ENCODE assay signal across 7 mouse cellular contexts in the genomic region with DNA sequence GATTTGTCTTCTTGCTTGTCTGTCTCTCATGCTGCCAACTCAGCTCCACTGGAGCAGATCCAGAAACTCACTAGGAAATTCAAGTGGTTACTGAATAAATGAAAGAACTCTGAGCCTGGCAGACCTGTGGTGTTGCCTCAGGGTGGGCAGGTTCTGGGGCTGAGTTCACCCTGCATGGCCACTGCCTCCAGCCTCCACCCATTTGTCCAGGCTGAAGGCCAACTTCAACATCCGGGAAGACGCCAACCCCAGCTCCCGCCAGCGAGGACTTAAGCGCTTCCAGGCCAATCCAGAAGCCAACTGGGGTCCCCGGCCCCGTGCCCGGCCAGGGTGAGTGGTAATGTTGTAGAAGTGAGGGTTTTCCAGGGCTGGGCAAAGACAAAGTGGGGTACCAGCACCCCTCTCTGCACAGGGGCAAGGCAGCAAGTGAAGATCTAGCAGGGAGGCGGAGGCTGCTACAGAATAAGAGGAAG. TPM values are rescaled to one million over a fixed set of nuclear protein-coding genes. Genes with fewer than 3 reads are reported as not detected.
DNase-seq lines count a peak whose midpoint lies in the region; ATAC-seq and TF ChIP-seq lines count a peak whose summit lies in the region.

No protein-coding gene starts in this region.

- H3K4me1 ChIP-seq in midbrain, embryonic 14.5 days (ENCODE audit: control insufficient read depth, insufficient read depth, low read length), result no peaks in the 10 kb centered on the region
- H3K4me1 ChIP-seq in midbrain, embryonic 13.5 days (replicated peaks), result peaks cover 1% of the 10 kb centered on the region
- peaks cover 27% of the 10 kb centered on the region for H3K4me1 ChIP-seq in bone marrow, adult 2 months (ENCODE audit: control insufficient read depth, insufficient read depth, low read length)
- peaks cover 15% of the 10 kb centered on the region for H3K4me1 ChIP-seq in kidney, embryonic 16.5 days (ENCODE audit: insufficient read depth, low read length)
- H3K4me1 ChIP-seq in intestine, postnatal 0 days (replicated peaks; ENCODE audit: control insufficient read depth, insufficient read depth, low read length), result no peaks in the 10 kb centered on the region

- 92% methylated on average over 9 of the region's 9 CpGs for WGBS in midbrain, embryonic 14.5 days
- 95% methylated on average over 9 of the region's 9 CpGs for WGBS in midbrain, embryonic 13.5 days
- 49% methylated on average over 9 of the region's 9 CpGs for WGBS in bone marrow, adult 2 months
- WGBS in kidney, embryonic 16.5 days, result 81% methylated on average over 9 of the region's 9 CpGs
- WGBS in intestine, postnatal 0 days, result 87% methylated on average over 9 of the region's 9 CpGs

- no peak overlapping the region for H3K4me2 ChIP-seq in midbrain, embryonic 14.5 days (ENCODE audit: low read length)
- no peak overlapping the region for H3K4me2 ChIP-seq in midbrain, embryonic 13.5 days (replicated peaks)
- H3K4me2 ChIP-seq in kidney, embryonic 16.5 days (replicated peaks; ENCODE audit: low read depth, low read length), result no peak overlapping the region
- no peak overlapping the region for H3K4me2 ChIP-seq in intestine, postnatal 0 days (replicated peaks; ENCODE audit: low read depth)

- no peak for DNase-seq in midbrain, embryonic 14.5 days
- peak; percentile 54 to 59 for DNase-seq in gastrocnemius, adult 8-10 months (ENCODE audit: low spot score in 2 of 2)
- peak; percentile 89 for DNase-seq in lung, postnatal 25 days (ENCODE audit: low spot score)

- 0 out of 2 replicates have a peak overlapping the region, but pooled peaks have one; percentile 5 for H3K27ac ChIP-seq in midbrain, embryonic 14.5 days (replicated peaks; ENCODE audit: low read depth, low read length)
- no peak overlapping the region for H3K27ac ChIP-seq in midbrain, embryonic 13.5 days
- peak overlapping the region; percentile 73 for H3K27ac ChIP-seq in bone marrow, adult 2 months (ENCODE audit: control insufficient read depth, insufficient read depth, low read depth, low read length, poor library complexity)
- peak overlapping the region; percentile 72 for H3K27ac ChIP-seq in kidney, embryonic 16.5 days (ENCODE audit: low read length)
- H3K27ac ChIP-seq in intestine, postnatal 0 days (ENCODE audit: low read depth, low read length), result no peak overlapping the region

- ATAC-seq in midbrain, embryonic 14.5 days (ENCODE audit: low FRiP score, low TSS enrichment), result no peak
- ATAC-seq in midbrain, embryonic 13.5 days, result no peak
- no peak for ATAC-seq in kidney, embryonic 16.5 days (ENCODE audit: low FRiP score, low TSS enrichment)
- no peak for ATAC-seq in intestine, postnatal 0 days

- peaks cover 49% of the 10 kb centered on the region for H3K36me3 ChIP-seq in midbrain, embryonic 14.5 days (ENCODE audit: control insufficient read depth, insufficient read depth, low read length)
- H3K36me3 ChIP-seq in midbrain, embryonic 13.5 days, result peaks cover 58% of the 10 kb centered on the region
- peaks cover 41% of the 10 kb centered on the region for H3K36me3 ChIP-seq in kidney, embryonic 16.5 days (ENCODE audit: insufficient read depth, low read length)
- H3K36me3 ChIP-seq in intestine, postnatal 0 days (ENCODE audit: control insufficient read depth, insufficient read depth), result peaks cover 39% of the 10 kb centered on the region

- no peak overlapping the region for H3K4me3 ChIP-seq in midbrain, embryonic 14.5 days (replicated peaks; ENCODE audit: low read depth, low read length)
- no peak overlapping the region for H3K4me3 ChIP-seq in midbrain, embryonic 13.5 days (replicated peaks)
- H3K4me3 ChIP-seq in bone marrow, adult 2 months (replicated peaks; ENCODE audit: control insufficient read depth, low read depth, low read length), result no peak overlapping the region
- H3K4me3 ChIP-seq in kidney, embryonic 16.5 days (ENCODE audit: low read length), result no peak overlapping the region
- no peak overlapping the region for H3K4me3 ChIP-seq in intestine, postnatal 0 days (ENCODE audit: low read depth, low read length)

- H3K9me3 ChIP-seq in midbrain, embryonic 14.5 days (ENCODE audit: control insufficient read depth, low read length), result no peaks in the 10 kb centered on the region
- no peaks in the 10 kb centered on the region for H3K9me3 ChIP-seq in midbrain, embryonic 13.5 days
- no peaks in the 10 kb centered on the region for H3K9me3 ChIP-seq in kidney, embryonic 16.5 days (ENCODE audit: low read length)
- no peaks in the 10 kb centered on the region for H3K9me3 ChIP-seq in intestine, postnatal 0 days (ENCODE audit: control insufficient read depth)

- no peak for TF ChIP-seq POLR2A in bone marrow, adult 2 months (IDR thresholded peaks at IDR 0.05; ENCODE audit: borderline replicate concordance, control insufficient read depth, low read depth, low read length)

- H3K27me3 ChIP-seq in midbrain, embryonic 14.5 days (ENCODE audit: control insufficient read depth, insufficient read depth, low read length), result peaks cover 28% of the 10 kb centered on the region
- peaks cover 41% of the 10 kb centered on the region for H3K27me3 ChIP-seq in midbrain, embryonic 13.5 days
- peaks cover 31% of the 10 kb centered on the region for H3K27me3 ChIP-seq in kidney, embryonic 16.5 days (ENCODE audit: insufficient read depth, low read length)
- peaks cover 21% of the 10 kb centered on the region for H3K27me3 ChIP-seq in intestine, postnatal 0 days (replicated peaks; ENCODE audit: control insufficient read depth, insufficient read depth, low read length)

- no peak for TF ChIP-seq CTCF in bone marrow, adult 2 months (IDR thresholded peaks at IDR 0.05; ENCODE audit: control insufficient read depth, insufficient read depth, low read length)
- no peak for TF ChIP-seq CTCF in intestine, postnatal 0 days (IDR thresholded peaks at IDR 0.05; ENCODE audit: low read depth)

- no peak overlapping the region for H3K9ac ChIP-seq in midbrain, embryonic 14.5 days (replicated peaks; ENCODE audit: low read length)
- H3K9ac ChIP-seq in midbrain, embryonic 13.5 days (replicated peaks), result no peak overlapping the region
- no peak overlapping the region for H3K9ac ChIP-seq in kidney, embryonic 16.5 days (replicated peaks; ENCODE audit: low read length)
- H3K9ac ChIP-seq in intestine, postnatal 0 days (ENCODE audit: low read depth, low read length), result no peak overlapping the region

RNA-seq across cellular contexts. Expression of a gene that starts 2.3 kb away (rescaled TPM):
- polyA plus RNA-seq in midbrain, embryonic 14.5 days (2014; fragmentation: Nextera tagmentation; extraction: Ambion mirVana), result 1.5 and 3.8 TPM in 2 replicates
- 2.1 and 2.4 TPM in 2 replicates for polyA plus RNA-seq in midbrain, embryonic 13.5 days (2015; fragmentation: Nextera tagmentation; extraction: Ambion mirVana)
- 59.2 and 125 TPM in 2 replicates for polyA plus RNA-seq in bone marrow, adult 2 months (2011; ENCODE audit: insufficient read depth, insufficient read length, low replicate concordance, missing spikeins)
- 1 to 10 TPM in 1 of 4 experiments, under 1 TPM in 3; 0.51 to 1.8 (median 0.57) TPM for total RNA-seq in gastrocnemius, adult 8-10 months (2022)
- polyA plus RNA-seq in kidney, embryonic 16.5 days (2015; fragmentation: Nextera tagmentation; extraction: Ambion mirVana), result 7.9 and 8.1 TPM in 2 replicates
- 3.5 and 3.9 TPM in 2 replicates for polyA plus RNA-seq in intestine, postnatal 0 days (2015; fragmentation: Nextera tagmentation; extraction: Ambion mirVana)

RNA-seq across cellular contexts. Expression of a gene that starts 11.3 kb away (rescaled TPM):
- polyA plus RNA-seq in midbrain, embryonic 14.5 days (2014; fragmentation: Nextera tagmentation; extraction: Ambion mirVana), result 19.1 and 20.2 TPM in 2 replicates
- 16.8 and 17.3 TPM in 2 replicates for polyA plus RNA-seq in midbrain, embryonic 13.5 days (2015; fragmentation: Nextera tagmentation; extraction: Ambion mirVana)
- polyA plus RNA-seq in bone marrow, adult 2 months (2011; ENCODE audit: insufficient read depth, insufficient read length, low replicate concordance, missing spikeins), result 14.6 and 26.2 TPM in 2 replicates
- total RNA-seq in gastrocnemius, adult 8-10 months (2022), result 10 to 100 TPM; 17.6 to 26.4 (median 20.7) TPM
- 22.5 and 26.7 TPM in 2 replicates for polyA plus RNA-seq in kidney, embryonic 16.5 days (2015; fragmentation: Nextera tagmentation; extraction: Ambion mirVana)
- polyA plus RNA-seq in intestine, postnatal 0 days (2015; fragmentation: Nextera tagmentation; extraction: Ambion mirVana), result 9.3 and 9.8 TPM in 2 replicates

RNA-seq across cellular contexts. Expression of a gene that starts 12.9 kb away (rescaled TPM):
- polyA plus RNA-seq in midbrain, embryonic 14.5 days (2014; fragmentation: Nextera tagmentation; extraction: Ambion mirVana), result 56.9 and 59.6 TPM in 2 replicates
- polyA plus RNA-seq in midbrain, embryonic 13.5 days (2015; fragmentation: Nextera tagmentation; extraction: Ambion mirVana), result 50.1 and 55.7 TPM in 2 replicates
- polyA plus RNA-seq in bone marrow, adult 2 months (2011; ENCODE audit: insufficient read depth, insufficient read length, low replicate concordance, missing spikeins), result 78.9 and 134 TPM in 2 replicates
- 10 to 100 TPM; 44.9 to 73.7 (median 53.5) TPM for total RNA-seq in gastrocnemius, adult 8-10 months (2022)
- polyA plus RNA-seq in kidney, embryonic 16.5 days (2015; fragmentation: Nextera tagmentation; extraction: Ambion mirVana), result 81.5 and 82.9 TPM in 2 replicates
- 22.3 and 23.7 TPM in 2 replicates for polyA plus RNA-seq in intestine, postnatal 0 days (2015; fragmentation: Nextera tagmentation; extraction: Ambion mirVana)

RNA-seq across cellular contexts. Expression of a gene that starts 23.8 kb away (rescaled TPM):
- 0.67 and 0.91 TPM in 2 replicates for polyA plus RNA-seq in midbrain, embryonic 14.5 days (2014; fragmentation: Nextera tagmentation; extraction: Ambion mirVana)
- polyA plus RNA-seq in midbrain, embryonic 13.5 days (2015; fragmentation: Nextera tagmentation; extraction: Ambion mirVana), result 1.3 and 1.9 TPM in 2 replicates
- 12.0 and 27.2 TPM in 2 replicates for polyA plus RNA-seq in bone marrow, adult 2 months (2011; ENCODE audit: insufficient read depth, insufficient read length, low replicate concordance, missing spikeins)
- under 1 TPM in 3 of 4 experiments, not detected in 1; 0.43 to 0.56 (median 0.48) TPM for total RNA-seq in gastrocnemius, adult 8-10 months (2022)
- polyA plus RNA-seq in kidney, embryonic 16.5 days (2015; fragmentation: Nextera tagmentation; extraction: Ambion mirVana), result 2.3 and 2.8 TPM in 2 replicates
- polyA plus RNA-seq in intestine, postnatal 0 days (2015; fragmentation: Nextera tagmentation; extraction: Ambion mirVana), result 1.0 and 1.5 TPM in 2 replicates

RNA-seq across cellular contexts. Expression of a gene that starts 36.3 kb away (rescaled TPM):
- polyA plus RNA-seq in midbrain, embryonic 14.5 days (2014; fragmentation: Nextera tagmentation; extraction: Ambion mirVana), result 15.5 and 16.0 TPM in 2 replicates
- 20.0 and 26.3 TPM in 2 replicates for polyA plus RNA-seq in midbrain, embryonic 13.5 days (2015; fragmentation: Nextera tagmentation; extraction: Ambion mirVana)
- polyA plus RNA-seq in bone marrow, adult 2 months (2011; ENCODE audit: insufficient read depth, insufficient read length, low replicate concordance, missing spikeins), result 13.2 and 49.9 TPM in 2 replicates
- total RNA-seq in gastrocnemius, adult 8-10 months (2022), result 1 to 10 TPM; 4.3 to 5.1 (median 4.5) TPM
- 73.5 and 78.0 TPM in 2 replicates for polyA plus RNA-seq in kidney, embryonic 16.5 days (2015; fragmentation: Nextera tagmentation; extraction: Ambion mirVana)
- polyA plus RNA-seq in intestine, postnatal 0 days (2015; fragmentation: Nextera tagmentation; extraction: Ambion mirVana), result 77.3 and 79.4 TPM in 2 replicates

Comparison
In these comparisons a context has a peak if more than half of its experiments do, and no peak if none do; other contexts are left out.
1. H3K27ac ChIP-seq: peak in midbrain, embryonic 14.5 days (single experiment), bone marrow, adult 2 months (single experiment) and kidney, embryonic 16.5 days (single experiment); none in midbrain, embryonic 13.5 days (single experiment) and intestine, postnatal 0 days (single experiment).